Mouse (Mus musculus) skeletal muscle tissue, adult 2 months (tissue): ENCODE data around the gene Rcor1.

Experiments
- DNase-seq: peaks from one replicate; pipeline ENCODE4 v3.0.0-alpha.2; 2012; ENCODE audit warnings: low read depth, low spot score

Rcor1 gene

GRCm38 (mm10) chr12:111038976-111039612 lies at the start of gene Rcor1:
TSS of gene Rcor1 (plus strand) at chr12:111039351.
- DNase-seq = peak; percentile 98

DNA sequence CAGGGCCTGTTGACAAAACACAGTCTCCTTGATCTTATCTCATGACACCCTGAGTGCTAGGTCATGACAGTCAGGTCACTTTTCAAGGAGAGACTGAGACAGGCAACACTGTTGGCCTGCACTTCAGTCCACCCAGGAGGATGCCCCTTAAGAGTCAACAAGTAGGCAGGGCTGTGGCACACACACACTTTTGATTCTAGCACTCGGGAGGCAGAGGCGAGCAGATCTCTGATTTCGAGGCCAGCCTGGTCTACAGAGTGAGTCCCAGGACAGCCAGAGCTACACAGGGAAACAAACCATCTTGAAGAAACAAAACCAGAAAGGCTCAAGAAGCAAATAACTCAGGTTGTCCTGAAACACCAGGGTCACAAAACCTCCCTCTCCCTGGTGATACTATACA lies 49.7 kb upstream of the Rcor1 start:
- no peak for DNase-seq

DNA sequence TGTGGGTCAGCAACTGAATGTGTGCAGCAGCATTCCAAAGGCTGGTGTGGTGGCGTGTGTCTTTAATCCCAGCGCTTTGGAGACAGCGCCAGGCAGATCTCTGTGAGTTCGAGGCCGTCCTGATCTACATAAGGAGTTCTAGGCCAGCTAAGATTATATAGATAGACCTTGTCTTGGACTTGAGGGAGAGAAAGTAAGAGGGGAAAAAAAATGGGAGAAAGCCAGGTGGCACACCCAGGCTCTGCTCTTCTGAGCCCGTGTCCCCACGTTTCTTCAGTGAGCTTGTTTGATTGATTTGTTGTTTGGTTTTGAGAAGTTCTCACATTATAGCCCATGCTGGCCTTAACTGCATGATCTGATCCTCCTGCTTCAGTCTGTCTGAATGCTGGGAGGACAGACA lies 48.7 kb upstream of the Rcor1 start:
- DNase-seq = no peak

- peak; percentile 66 for DNase-seq
Observed at GRCm38 (mm10) chr12:110991361-110992127, 47.6 kb upstream of the Rcor1 start.

- peak; percentile 89 for DNase-seq
Observed at GRCm38 (mm10) chr12:110992128-110992553, 47.0 kb upstream of the Rcor1 start.

DNA sequence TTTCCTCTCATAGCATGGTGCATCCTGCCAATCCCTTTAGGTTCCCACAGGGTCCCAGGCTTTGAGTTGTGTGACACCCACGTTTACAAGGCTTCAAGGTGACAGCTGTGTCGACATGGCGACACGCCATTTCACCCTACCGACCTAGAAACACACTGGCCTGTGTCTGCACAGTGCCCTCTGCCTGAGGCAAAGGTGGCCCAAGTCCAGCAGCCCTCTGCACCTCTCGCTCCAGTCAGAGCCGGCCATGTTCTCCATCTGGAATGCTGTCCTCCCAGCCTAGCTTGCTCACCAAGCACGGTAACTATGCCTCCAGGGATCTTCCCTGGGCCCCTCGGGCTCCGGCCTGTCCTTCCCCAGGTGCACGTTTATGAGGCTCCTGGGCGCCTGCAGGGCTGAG lies 46.4 kb upstream of the Rcor1 start:
- DNase-seq = no peak

- DNase-seq = no peak
Observed at GRCm38 (mm10) chr12:110993226-110993625, 45.9 kb upstream of the Rcor1 start.

- DNase-seq = no peak
Observed at GRCm38 (mm10) chr12:110994666-110995065, 44.5 kb upstream of the Rcor1 start.

GRCm38 (mm10) chr12:110998092-110998491 lies 41.1 kb upstream of the Rcor1 start:
- DNase-seq = no peak

- no peak for DNase-seq
Observed at GRCm38 (mm10) chr12:110999820-111000219, 39.3 kb upstream of the Rcor1 start.

- no peak for DNase-seq
Observed at GRCm38 (mm10) chr12:111000956-111001355, 38.2 kb upstream of the Rcor1 start.

DNA sequence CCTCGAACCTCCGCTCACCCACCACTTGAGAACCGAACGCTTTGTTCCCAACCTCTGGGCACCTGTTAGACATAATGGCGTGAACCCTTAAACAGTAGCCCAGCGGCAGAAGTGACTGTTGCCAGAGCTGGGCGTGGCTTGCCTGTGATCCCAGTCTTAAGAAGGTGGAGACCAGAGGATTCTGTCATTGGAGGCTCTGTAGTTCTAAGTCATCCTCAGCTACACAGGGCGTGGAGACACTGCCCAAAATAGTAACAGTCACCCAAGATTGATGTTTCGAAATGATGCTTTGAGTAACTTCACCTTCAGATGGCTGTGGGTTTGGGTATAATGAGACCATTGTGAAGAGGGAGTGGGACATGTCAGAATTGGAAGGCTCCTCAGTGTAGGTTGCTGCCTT lies 35.0 kb upstream of the Rcor1 start:
- DNase-seq = no peak

GRCm38 (mm10) chr12:111005803-111006202 lies 33.3 kb upstream of the Rcor1 start:
- DNase-seq = no peak

DNA sequence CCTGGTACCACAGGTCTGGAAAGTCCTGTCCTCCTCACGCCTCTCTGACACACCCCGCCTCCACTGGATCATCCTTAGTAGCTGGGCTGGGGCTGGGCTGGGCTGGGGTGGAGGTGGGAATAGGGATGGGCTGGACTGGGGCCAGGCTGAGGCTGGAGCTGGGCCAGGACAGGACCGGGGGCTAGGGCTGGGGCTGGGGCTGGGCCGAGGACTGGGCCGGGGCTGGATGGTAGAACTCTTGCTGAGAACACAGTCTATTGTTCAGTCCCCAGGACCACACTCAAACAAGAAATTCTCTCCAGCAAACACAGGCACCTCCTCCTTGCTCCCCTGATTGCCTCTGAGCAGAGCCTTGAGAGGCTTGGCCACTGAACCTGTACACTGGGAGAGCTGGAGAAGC lies 32.8 kb upstream of the Rcor1 start:
- no peak for DNase-seq

- no peak for DNase-seq
Observed at GRCm38 (mm10) chr12:111007134-111008103, 31.7 kb upstream of the Rcor1 start.

DNA sequence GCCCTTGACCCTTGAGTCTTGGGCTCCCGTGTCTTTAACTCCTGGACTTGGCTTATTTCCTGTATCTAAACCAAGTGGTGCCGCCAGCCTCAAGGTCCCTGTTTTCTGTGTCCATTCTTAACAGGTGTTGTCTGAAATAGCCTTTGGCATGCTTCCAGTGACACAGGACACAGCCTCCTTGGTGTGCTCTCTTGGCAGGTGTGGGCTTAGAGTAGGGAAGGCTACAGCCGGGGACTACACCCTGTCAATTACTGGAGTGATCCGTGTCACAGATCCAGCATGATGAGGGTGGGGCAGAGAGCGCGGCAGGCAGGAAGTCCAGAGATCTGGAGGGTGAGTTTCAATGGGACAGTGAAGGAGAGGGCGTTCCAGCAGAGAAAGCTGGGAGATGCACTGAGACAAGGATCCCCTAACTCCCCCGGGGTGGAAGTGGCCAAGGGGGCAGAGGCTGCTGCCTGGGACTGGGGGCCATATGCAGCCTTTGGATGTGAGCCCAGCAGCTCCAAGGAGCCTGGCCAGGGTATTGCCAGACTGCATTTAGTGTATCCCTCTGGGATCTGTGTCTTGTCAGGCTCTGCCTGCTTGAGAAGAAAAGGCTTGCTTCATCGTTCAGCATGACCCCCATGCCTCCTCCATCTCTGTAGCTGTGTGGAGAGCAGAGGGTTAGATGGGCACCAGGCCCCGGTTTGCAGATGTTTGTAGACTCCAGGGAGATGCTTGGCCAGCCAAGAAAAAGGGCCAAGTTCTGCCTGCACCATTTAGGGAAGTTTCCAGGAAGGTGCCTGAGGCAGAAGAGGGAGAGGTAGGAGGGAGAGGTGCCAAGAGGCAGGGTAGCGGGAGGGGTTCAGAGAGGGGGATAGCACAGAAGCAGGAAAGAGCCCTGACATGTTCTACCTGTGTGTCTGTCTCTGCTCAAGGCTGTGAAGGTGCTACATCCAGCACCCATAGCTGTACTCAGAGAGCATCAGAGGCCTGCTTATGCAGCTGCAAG lies 30.4 kb upstream of the Rcor1 start:
- DNase-seq = no peak

GRCm38 (mm10) chr12:111009615-111010257 lies 29.4 kb upstream of the Rcor1 start:
- no peak for DNase-seq

GRCm38 (mm10) chr12:111016807-111017206 lies 22.3 kb upstream of the Rcor1 start:
- no peak for DNase-seq

- no peak for DNase-seq
Observed at GRCm38 (mm10) chr12:111018068-111018467, 21.1 kb upstream of the Rcor1 start.

DNA sequence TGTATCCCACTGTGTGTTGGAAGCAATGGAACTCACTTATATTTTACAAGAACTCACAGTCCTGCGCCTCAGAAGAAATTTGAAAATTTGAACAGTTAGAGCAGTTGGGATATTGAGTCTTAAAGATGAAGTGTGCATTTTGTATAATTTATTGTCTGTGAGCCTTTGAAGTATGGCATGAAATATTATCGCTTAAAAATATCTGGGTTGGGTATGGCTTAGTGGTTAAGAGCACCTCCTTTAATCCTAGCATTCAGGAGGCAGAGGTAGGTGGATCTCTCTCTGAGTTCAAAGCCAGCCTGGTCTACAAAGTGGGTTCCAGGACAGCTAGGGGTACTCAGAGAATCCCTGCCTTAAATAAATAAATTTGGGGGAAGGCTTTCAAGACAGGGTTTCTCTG lies 20.1 kb upstream of the Rcor1 start:
- no peak for DNase-seq
